In genomic region chr3:90639511-90640154, GRCm38 (mm10) we compare ENCODE assay signal across 8 mouse cellular contexts. TPM values are rescaled to one million over a fixed set of nuclear protein-coding genes. Genes with fewer than 3 reads are reported as not detected.
DNase-seq lines count a peak whose midpoint lies in the region; ATAC-seq lines count a peak whose summit lies in the region.

No protein-coding gene starts in this region.

- ATAC-seq in erythroid progenitor cell, adult 5-6 weeks (replicated peaks; ENCODE audit: low FRiP score, poor library complexity, severe bottlenecking), result peak; percentile 60

- peak; percentile 14 for DNase-seq in gastrocnemius, adult 18-20 months (ENCODE audit: low spot score)
- DNase-seq in gastrocnemius, postnatal 4 days (ENCODE audit: low spot score in 2 of 2), result no peak
- DNase-seq in spleen, adult 18-20 months, result peak; percentile 29 to 63
- no peak for DNase-seq in spleen, adult 12 weeks (ENCODE audit: low spot score)
- DNase-seq in retina, postnatal 1 day, result peak; percentile 59
- DNase-seq in Muller cell, postnatal 12 days (ENCODE audit: inconsistent ontology term), result no peak
- DNase-seq in left cerebral cortex, adult 11 months (ENCODE audit: low spot score), result no peak

RNA-seq across cellular contexts. Expression of gene S100a7a, which starts 14.2 kb away (rescaled TPM):
- not detected for total RNA-seq in gastrocnemius, adult 18-20 months (2021)
- under 1 TPM in 1 of 2 experiments, not detected in 1; 0.29 TPM for total RNA-seq in gastrocnemius, postnatal 4 days (2021)
- total RNA-seq in erythroid progenitor cell, adult 5-6 weeks (2015; ENCODE audit: low replicate concordance), result not detected in 2 replicates
- total RNA-seq in erythroid progenitor cell, adult 5-6 weeks (2017; ENCODE audit: low replicate concordance), result not detected in 2 replicates

RNA-seq across cellular contexts. Expression of gene S100a6, which starts 27.0 kb away (rescaled TPM):
- total RNA-seq in gastrocnemius, adult 18-20 months (2021), result 100 to 1,000 TPM in 1 of 2 experiments, 10 to 100 TPM in 1; 63.5 to 106 TPM
- 100 to 1,000 TPM; 140 to 154 TPM for total RNA-seq in gastrocnemius, postnatal 4 days (2021)
- 132 and 138 TPM in 2 replicates for total RNA-seq in erythroid progenitor cell, adult 5-6 weeks (2015; ENCODE audit: low replicate concordance)
- 41.6 and 73.8 TPM in 2 replicates for total RNA-seq in erythroid progenitor cell, adult 5-6 weeks (2017; ENCODE audit: low replicate concordance)

RNA-seq across cellular contexts. Expression of gene S100a8, which starts 29.1 kb away (rescaled TPM):
- not detected for total RNA-seq in gastrocnemius, adult 18-20 months (2021)
- total RNA-seq in gastrocnemius, postnatal 4 days (2021), result 10 to 100 TPM in 1 of 2 experiments, 1 to 10 TPM in 1; 4.5 to 11.8 TPM
- total RNA-seq in erythroid progenitor cell, adult 5-6 weeks (2015; ENCODE audit: low replicate concordance), result 5,294 and 6,274 TPM in 2 replicates
- total RNA-seq in erythroid progenitor cell, adult 5-6 weeks (2017; ENCODE audit: low replicate concordance), result 2,245 and 2,738 TPM in 2 replicates

RNA-seq across cellular contexts. Expression of gene S100a5, which starts 31.3 kb away (rescaled TPM):
- total RNA-seq in gastrocnemius, adult 18-20 months (2021), result 1 to 10 TPM in 1 of 2 experiments, not detected in 1; 2.5 TPM
- not detected for total RNA-seq in gastrocnemius, postnatal 4 days (2021)
- total RNA-seq in erythroid progenitor cell, adult 5-6 weeks (2015; ENCODE audit: low replicate concordance), result not detected in 2 replicates
- total RNA-seq in erythroid progenitor cell, adult 5-6 weeks (2017; ENCODE audit: low replicate concordance), result not detected in 2 replicates

RNA-seq across cellular contexts. Expression of gene S100a4, which starts 36.1 kb away (rescaled TPM):
- total RNA-seq in gastrocnemius, adult 18-20 months (2021), result 10 to 100 TPM; 10.1 to 17.7 TPM
- total RNA-seq in gastrocnemius, postnatal 4 days (2021), result 10 to 100 TPM; 15.7 to 17.2 TPM
- total RNA-seq in erythroid progenitor cell, adult 5-6 weeks (2015; ENCODE audit: low replicate concordance), result 36.9 and 83.6 TPM in 2 replicates
- 29.4 and 37.4 TPM in 2 replicates for total RNA-seq in erythroid progenitor cell, adult 5-6 weeks (2017; ENCODE audit: low replicate concordance)

Comparison
In these comparisons a context has a peak if more than half of its experiments do, and no peak if none do; other contexts are left out.
1. DNase-seq: peak in gastrocnemius, adult 18-20 months (single experiment), spleen, adult 18-20 months (2 of 2) and retina, postnatal 1 day (single experiment); none in gastrocnemius, postnatal 4 days (0 of 2), spleen, adult 12 weeks (single experiment), Muller cell, postnatal 12 days (single experiment) and left cerebral cortex, adult 11 months (single experiment).
2. RNA of gene S100a8, which starts 29.1 kb away (total RNA-seq): 2,245 to 6,274 TPM in erythroid progenitor cell, adult 5-6 weeks; 4.5 to 11.8 TPM in gastrocnemius, postnatal 4 days and not detected in gastrocnemius, adult 18-20 months; every median in the first group is over 100 times any median in the second.